Mouse (Mus musculus) midbrain, embryonic 10.5 days (tissue): Measurements from ENCODE around the gene Fbxo47. TPM values are rescaled to one million over a fixed set of nuclear protein-coding genes. Genes with fewer than 3 reads are reported as not detected.
A peak's percentile ranks its signal among the peaks of the same experiment; 100 is the strongest.

Source experiments
- DNase-seq: peaks from one replicate; pipeline ENCODE4 v3.0.0-alpha.2; 2017; ENCODE audit warnings: low spot score
- H3K27ac ChIP-seq: fragments of 300-500 bp; sonication (generic); replicated peaks from 2 replicates; pipeline ENCODE4 v1.5.1; 2016; ENCODE audit warnings: mild to moderate bottlenecking
- H3K27me3 ChIP-seq: fragments of 300-500 bp; sonication (generic); 2 replicates; pipeline ENCODE4 v1.6.1; 2016; ENCODE audit warnings: low read depth, mild to moderate bottlenecking; ENCODE audit not compliant: poor library complexity, severe bottlenecking
- H3K36me3 ChIP-seq: fragments of 300-500 bp; sonication (generic); 2 replicates; pipeline ENCODE4 v1.6.1; 2016; ENCODE audit warnings: mild to moderate bottlenecking, moderate library complexity
- H3K4me1 ChIP-seq: fragments of 300-500 bp; sonication (generic); 2 replicates; pipeline ENCODE4 v1.6.1; 2016
- H3K4me3 ChIP-seq: fragments of 300-500 bp; sonication (generic); 2 replicates; pipeline ENCODE4 v1.5.1; 2016; ENCODE audit warnings: mild to moderate bottlenecking, moderate library complexity
- H3K9me3 ChIP-seq: fragments of 300-500 bp; sonication (generic); replicated peaks from 2 replicates; pipeline ENCODE4 v1.6.1; 2016; ENCODE audit warnings: mild to moderate bottlenecking
- WGBS: fragments of 180-500 bp; shearing (Covaris S2); methylation state at CpG from one replicate; pipeline ENCODE4 v1.1.7; 2016; 5-methylcytosine and 5-hydroxymethylcytosine counted together
- polyA plus RNA-seq: library from polyadenylated mRNA; unstranded; fragments of >200 nt; fragmentation: Nextera tagmentation; extraction: Ambion mirVana; gene quantifications from 2 replicates; pipeline ENCODE4 v1.2.1, GENCODE M21; 2016

Gene Fbxo47
- polyA plus RNA-seq, 1 experiment from 2014 or later = 0.38 TPM

DNA sequence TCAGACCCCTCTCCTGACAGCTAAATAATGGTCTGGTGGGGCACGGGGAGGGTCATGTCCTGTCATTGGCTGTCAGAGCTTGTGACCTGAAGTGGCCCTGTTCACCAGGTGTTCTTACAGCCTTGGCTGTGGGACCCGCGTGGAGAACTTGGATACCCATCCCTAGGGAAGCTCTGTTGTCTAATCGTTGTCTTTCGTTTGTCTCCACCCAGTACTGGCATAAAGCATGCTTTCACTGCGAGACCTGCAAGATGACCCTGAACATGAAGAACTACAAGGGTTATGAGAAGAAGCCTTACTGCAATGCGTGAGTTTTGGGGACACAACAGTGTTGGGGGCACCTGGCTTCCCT is 77.4 kb downstream of the Fbxo47 start:
- Histone ChIP-seq H3K27ac (peak overlapping the region; percentile 78), H3K9me3 (no peaks in the 10 kb centered on the region), H3K4me1 (peaks cover 91% of the 10 kb centered on the region), H3K4me3 (peak overlapping the region; percentile 20; the same call in 1 of the 2 replicates), H3K36me3 (peaks cover 39% of the 10 kb centered on the region), H3K27me3 (no peaks in the 10 kb centered on the region)
- no peak for DNase-seq
- 74% methylated on average over 7 of the region's 7 CpGs for WGBS

GRCm38 (mm10) chr11:97805662-97806612 is 78.0 kb downstream of the Fbxo47 start:
- DNase-seq = peak; percentile 42
- Histone ChIP-seq H3K4me3 (peak overlapping the region; percentile 26), H3K27me3 (no peaks in the 10 kb centered on the region), H3K4me1 (peaks cover 91% of the 10 kb centered on the region), H3K27ac (peak overlapping the region; percentile 78), H3K36me3 (peaks cover 39% of the 10 kb centered on the region), H3K9me3 (no peaks in the 10 kb centered on the region)
- WGBS = 52% methylated on average over 15 of the region's 15 CpGs

DNA sequence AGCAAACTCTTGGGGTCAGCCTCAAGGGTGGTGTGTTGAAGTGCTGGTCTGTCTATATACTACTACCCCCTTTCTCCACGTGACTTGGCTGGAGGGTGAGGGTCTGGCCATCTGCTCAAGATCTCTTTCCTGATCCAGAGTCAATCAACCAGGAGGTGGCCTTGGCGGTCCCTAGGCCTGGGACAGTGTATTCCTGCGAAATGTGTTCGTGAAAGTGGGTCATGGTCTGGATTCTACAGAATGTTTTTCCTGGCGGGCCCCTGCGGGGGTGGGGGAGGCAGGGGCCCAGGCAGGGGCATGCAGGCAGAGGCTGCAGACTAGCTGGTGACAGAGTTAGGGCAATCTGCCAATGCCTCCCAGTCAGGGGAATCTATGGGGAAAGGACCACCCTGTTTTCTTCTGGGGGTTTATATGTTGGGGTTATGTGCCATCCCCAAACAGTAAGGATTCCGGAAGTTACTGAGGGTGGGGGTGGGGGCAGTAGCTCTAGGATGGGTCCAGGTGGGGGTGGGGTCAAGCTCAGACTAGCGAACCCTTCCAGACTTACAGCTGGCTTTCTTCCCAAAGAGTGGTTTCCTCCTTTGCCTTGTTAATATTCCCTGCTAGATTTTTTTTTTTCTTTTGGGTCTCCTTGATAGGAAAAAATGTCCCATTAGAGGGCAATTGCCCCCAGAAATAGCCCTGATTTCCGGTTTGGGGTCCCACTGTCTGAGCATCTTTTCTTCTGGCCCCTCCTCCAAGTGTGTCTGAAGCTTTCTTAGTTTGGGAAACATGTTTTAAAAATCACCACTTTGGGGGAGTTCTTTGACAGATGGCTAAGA is 78.9 kb downstream of the Fbxo47 start:
- DNase-seq = no peak
- no peaks in the 10 kb centered on the region for H3K27me3 ChIP-seq
- no peaks in the 10 kb centered on the region for H3K9me3 ChIP-seq
- 46% methylated on average over 9 of the region's 9 CpGs for WGBS
- peak overlapping the region; percentile 78 for H3K27ac ChIP-seq
- peaks cover 88% of the 10 kb centered on the region for H3K4me1 ChIP-seq
- peaks cover 36% of the 10 kb centered on the region for H3K36me3 ChIP-seq
- H3K4me3 ChIP-seq = peak overlapping the region; percentile 26; the same call in 1 of the 2 replicates

GRCm38 (mm10) chr11:97803847-97804246 is 80.1 kb downstream of the Fbxo47 start:
- Histone ChIP-seq H3K27me3 (no peaks in the 10 kb centered on the region), H3K27ac (0 out of 2 replicates have a peak overlapping the region, but pooled peaks have one; percentile 13), H3K4me3 (no peak overlapping the region), H3K4me1 (peaks cover 83% of the 10 kb centered on the region), H3K9me3 (no peaks in the 10 kb centered on the region), H3K36me3 (peaks cover 25% of the 10 kb centered on the region)
- WGBS = 80% methylated on average over 5 of the region's 5 CpGs
- DNase-seq = no peak

Other genes starting within 250 kb of the Fbxo47 start
- 2.1 and 2.6 TPM in 2 replicates for gene Mllt6, start 220.7 kb downstream of the Fbxo47 start, polyA plus RNA-seq
- gene Cisd3, start 198.3 kb downstream of the Fbxo47 start, polyA plus RNA-seq = 20.5 and 21.7 TPM in 2 replicates
- gene Pcgf2, start 183.7 kb downstream of the Fbxo47 start, polyA plus RNA-seq = 16.0 and 18.6 TPM in 2 replicates
- gene Psmb3, start 180.8 kb downstream of the Fbxo47 start, polyA plus RNA-seq = 606 and 631 TPM in 2 replicates
- 1.4 and 1.5 TPM in 2 replicates for gene Pip4k2b, start 139.4 kb downstream of the Fbxo47 start, polyA plus RNA-seq
- gene Cwc25, start 117.6 kb downstream of the Fbxo47 start, polyA plus RNA-seq = 20.5 and 21.8 TPM in 2 replicates
- 0.20 and 0.46 TPM in 2 replicates for gene 1700001P01Rik, start 108.2 kb downstream of the Fbxo47 start, polyA plus RNA-seq
- gene Rpl23, start 101.7 kb downstream of the Fbxo47 start, polyA plus RNA-seq = 378 and 451 TPM in 2 replicates
- 75.1 and 88.8 TPM in 2 replicates for gene Lasp1, start 85.2 kb downstream of the Fbxo47 start, polyA plus RNA-seq
- 12.6 and 14.3 TPM in 2 replicates for gene B230217C12Rik, start 43.4 kb downstream of the Fbxo47 start, polyA plus RNA-seq
- gene Plxdc1, start 102.3 kb upstream of the Fbxo47 start, polyA plus RNA-seq = 0.06 and 0.16 TPM in 2 replicates
- 8.9 and 16.8 TPM in 2 replicates for gene Arl5c, start 112.0 kb upstream of the Fbxo47 start, polyA plus RNA-seq
- gene Cacnb1, start 138.9 kb upstream of the Fbxo47 start, polyA plus RNA-seq = 7.8 and 12.5 TPM in 2 replicates
- 976 and 1,159 TPM in 2 replicates for gene Rpl19, start 142.6 kb upstream of the Fbxo47 start, polyA plus RNA-seq
- 0.40 and 0.41 TPM in 2 replicates for gene Stac2, start 169.3 kb upstream of the Fbxo47 start, polyA plus RNA-seq